Mouse (Mus musculus): ENCODE measurements at regions not wholly inside any gene's neighbourhood (a gene's known extent, or its start where the extent isn't known, plus 50 kb on each side); places are given as distances from the start of the nearest gene placed in this dataset.

DNA sequence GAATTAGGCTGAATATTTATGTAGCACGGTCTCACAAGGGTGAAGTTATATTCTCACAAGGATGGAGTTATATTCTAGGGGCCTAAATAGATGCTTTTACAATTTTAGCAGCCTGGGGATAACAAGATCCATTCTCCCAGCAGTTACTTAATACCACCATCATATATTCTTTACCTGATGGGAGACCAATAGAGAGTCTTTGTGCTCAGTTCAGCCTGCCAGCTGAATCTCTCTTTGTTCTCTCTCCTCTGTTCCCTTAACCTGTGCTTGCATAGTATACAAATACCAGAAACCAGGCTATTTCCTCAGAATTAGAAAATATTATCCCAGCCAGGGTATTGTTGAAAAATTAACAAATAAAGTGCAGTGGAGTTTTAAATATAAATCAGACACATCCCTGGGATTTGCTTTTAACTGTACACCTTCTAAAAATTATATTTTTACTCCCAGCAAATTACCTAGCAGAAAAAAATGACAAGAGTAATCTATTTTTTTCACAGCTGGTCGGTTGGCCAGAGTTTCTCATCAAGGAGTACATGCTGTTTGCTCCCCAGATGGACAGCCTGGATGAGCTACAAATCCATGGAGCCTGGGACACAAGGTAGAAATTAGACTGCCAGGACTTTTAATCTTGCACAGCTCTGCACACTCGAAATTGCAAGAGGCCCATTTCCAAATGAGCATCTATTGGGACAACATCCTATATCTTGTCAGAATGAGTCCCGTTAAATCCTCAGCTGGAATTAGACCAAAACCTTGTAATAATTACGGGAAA lies 281.0 kb upstream of the 4930452B06Rik start:
- no peak for DNase-seq (ENCODE audit: low read depth, low spot score)

GRCm38 (mm10) chr14:8935121-8935520 lies 269.1 kb upstream of the 4930452B06Rik start:
- DNase-seq (ENCODE audit: low read depth, low spot score) = peak; percentile 75

Data from 3T3-L1 (cell line).